Mouse (Mus musculus): ENCODE results near the gene Psen2.

DNA sequence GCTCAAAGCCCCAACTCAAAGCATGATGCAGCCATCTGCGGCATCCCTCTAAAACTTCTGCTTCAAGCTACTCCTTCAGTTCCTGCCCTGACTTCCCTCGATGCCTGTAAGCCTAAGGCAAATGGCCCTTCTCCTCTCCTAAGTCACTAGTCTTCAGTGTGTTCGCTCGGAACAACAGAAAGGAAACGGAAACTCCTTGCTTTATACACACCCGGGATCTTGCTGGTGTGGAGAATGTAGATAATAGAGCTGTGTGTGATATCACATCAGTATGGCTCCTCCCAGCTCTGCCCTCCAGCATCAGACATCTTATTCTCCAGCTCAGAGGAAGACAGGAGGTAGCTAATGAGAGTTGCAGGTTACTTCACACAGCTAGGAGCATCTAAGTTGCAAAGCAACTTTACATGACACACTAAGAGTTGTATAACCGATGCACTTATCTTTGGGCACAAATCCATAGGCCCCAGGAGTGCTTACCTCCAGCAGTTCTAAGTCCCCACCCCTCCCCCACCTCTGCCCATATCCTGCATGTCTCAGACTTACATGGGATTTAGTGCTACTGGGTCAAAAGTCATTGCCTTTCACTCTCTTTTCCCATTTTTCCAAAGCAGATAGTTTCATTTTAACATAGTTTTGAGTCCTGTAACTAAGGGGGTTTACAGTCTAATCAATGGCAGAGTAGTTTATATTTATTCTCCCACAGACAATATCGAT is 1.2 kb downstream of the Psen2 start:
- TF ChIP-seq POLR2A (IDR thresholded peaks at IDR 0.05; ENCODE audit: insufficient read depth, low read depth, low read length) (no peak), CTCF (IDR thresholded peaks at IDR 0.05; ENCODE audit: insufficient read depth, low read depth, low read length) (no peak)

Data from olfactory bulb, adult 2 months (tissue).